Mouse (Mus musculus) ovary, postnatal 14 days (tissue): Measurements from ENCODE around the gene Narfl.

ENCODE experiments used
- DNase-seq: peaks from one replicate; pipeline ENCODE4 v3.0.0; 2022; ENCODE audit warnings: low spot score

Gene Narfl

GRCm38 (mm10) chr17:25762591-25762990, 11.0 kb upstream of the Narfl start:
- DNase-seq, result no peak

GRCm38 (mm10) chr17:25765886-25766285, 7.7 kb upstream of the Narfl start:
- no peak for DNase-seq

GRCm38 (mm10) chr17:25769331-25769730, 4.2 kb upstream of the Narfl start:
- DNase-seq, result no peak

- DNase-seq, result no peak
Measured at GRCm38 (mm10) chr17:25775318-25776062, 1.9 kb downstream of the Narfl start.

GRCm38 (mm10) chr17:25777948-25778347, 4.4 kb downstream of the Narfl start:
- no peak for DNase-seq

GRCm38 (mm10) chr17:25781339-25781738, 7.8 kb downstream of the Narfl start:
- no peak for DNase-seq

GRCm38 (mm10) chr17:25783086-25783485, 9.5 kb downstream of the Narfl start:
- no peak for DNase-seq

GRCm38 (mm10) chr17:25783861-25784574, 10.4 kb downstream of the Narfl start:
- no peak for DNase-seq

- peak; percentile 94 for DNase-seq
Measured at GRCm38 (mm10) chr17:25785281-25785745, 11.7 kb downstream of the Narfl start, which contains the start of gene Haghl. Gene Haghl (minus strand): TSS chr17:25785673.

- no peak for DNase-seq
Measured at GRCm38 (mm10) chr17:25786280-25786679, 12.7 kb downstream of the Narfl start, which contains the start of gene Ccdc78. Gene Ccdc78 (plus strand): TSS chr17:25786580.

GRCm38 (mm10) chr17:25786781-25787504, 13.4 kb downstream of the Narfl start:
- no peak for DNase-seq

- DNase-seq, result no peak
Measured at GRCm38 (mm10) chr17:25791320-25791842, 17.8 kb downstream of the Narfl start.

- DNase-seq, result peak; percentile 88
Measured at GRCm38 (mm10) chr17:25791843-25792527, 18.4 kb downstream of the Narfl start.

GRCm38 (mm10) chr17:25792615-25793014, 19.0 kb downstream of the Narfl start, which contains the start of gene Fam173a:
Gene Fam173a (minus strand): TSS chr17:25792901.
- peak; percentile 62 for DNase-seq

GRCm38 (mm10) chr17:25794197-25794596, 20.6 kb downstream of the Narfl start:
- no peak for DNase-seq

- no peak for DNase-seq
Measured at GRCm38 (mm10) chr17:25794998-25795397, 21.4 kb downstream of the Narfl start.

- DNase-seq, result no peak
Measured at GRCm38 (mm10) chr17:25795609-25796092, 22.1 kb downstream of the Narfl start, which contains the start of gene AC134908.4. Gene AC134908.4 (minus strand): TSS chr17:25795659.

- no peak for DNase-seq
Measured at GRCm38 (mm10) chr17:25796211-25796771, 22.7 kb downstream of the Narfl start.

- DNase-seq, result peak; percentile 80
Measured at GRCm38 (mm10) chr17:25796951-25797369, 23.4 kb downstream of the Narfl start, which contains the start of gene Metrn. Gene Metrn (minus strand): TSS chr17:25797136.

- DNase-seq, result no peak
Measured at GRCm38 (mm10) chr17:25801029-25801428, 27.5 kb downstream of the Narfl start.
